8 mouse cellular contexts compared by ENCODE assay signal in the genomic region with DNA sequence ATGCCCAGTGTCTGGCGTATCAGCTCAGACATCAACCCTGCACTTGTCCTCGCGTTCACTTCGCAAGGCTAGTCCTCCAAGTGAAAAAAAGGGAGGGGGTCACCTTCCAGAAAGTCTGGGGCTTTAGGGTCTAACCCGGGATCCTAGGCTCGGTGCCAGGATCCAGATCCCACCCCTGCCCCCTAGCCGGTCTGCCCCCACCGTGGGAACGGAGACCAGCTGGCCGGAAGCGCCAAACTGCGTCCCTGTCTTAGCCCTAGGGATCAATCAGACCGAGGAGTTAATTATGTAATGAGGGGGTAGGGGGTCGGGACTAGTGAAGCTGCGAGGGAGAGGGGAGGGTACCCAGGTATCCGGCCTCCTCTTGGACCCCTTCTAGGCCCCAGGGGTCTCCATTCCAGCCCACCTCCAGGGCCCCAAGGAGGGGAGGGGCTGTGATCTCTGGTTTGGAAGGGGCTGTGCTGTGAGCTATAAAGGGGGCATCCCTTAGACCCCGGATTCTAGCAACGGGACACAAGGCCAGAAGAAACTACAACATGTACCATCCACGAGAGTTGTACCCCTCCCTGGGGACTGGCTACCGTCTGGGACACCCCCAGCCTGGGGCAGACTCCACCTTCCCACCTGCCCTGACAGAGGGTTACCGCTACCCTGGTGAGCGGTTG. TPM values are rescaled to one million over a fixed set of nuclear protein-coding genes. Genes with fewer than 3 reads are reported as not detected.
DNase-seq lines count a peak whose midpoint lies in the region; ATAC-seq and TF ChIP-seq lines count a peak whose summit lies in the region.

A gene (plus strand): TSS at position 513 of the 665 bp plus-strand sequence.

- H3K9ac ChIP-seq in heart, adult 2 months (ENCODE audit: low read depth, low read length): peak within 1 kb of the TSS; percentile 36
- peak within 1 kb of the TSS; percentile 58 for H3K9ac ChIP-seq in heart, embryonic 15.5 days
- H3K9ac ChIP-seq in liver, embryonic 14.5 days (replicated peaks): peak within 1 kb of the TSS; percentile 36

- H3K4me3 ChIP-seq in heart, adult 2 months: peak within 1 kb of the TSS; percentile 49
- H3K4me3 ChIP-seq in heart, embryonic 15.5 days: peak within 1 kb of the TSS; percentile 52
- peak within 1 kb of the TSS; percentile 48 to 50 for H3K4me3 ChIP-seq in liver, embryonic 14.5 days (ENCODE audit: insufficient read depth in 1 of 2, low read depth in 2 of 2, low read length in 2 of 2)

- no peak for TF ChIP-seq POLR2A in heart, adult 2 months (IDR thresholded peaks at IDR 0.05; ENCODE audit: insufficient read depth, low read depth, low read length)

- H3K36me3 ChIP-seq in heart, adult 2 months (ENCODE audit: control insufficient read depth, insufficient read depth, low read length): peaks cover 5% of the 10 kb centered on the region
- peaks cover 20% of the 10 kb centered on the region for H3K36me3 ChIP-seq in heart, embryonic 15.5 days
- peaks cover 21% of the 10 kb centered on the region for H3K36me3 ChIP-seq in liver, embryonic 14.5 days (replicated peaks; ENCODE audit: control insufficient read depth, insufficient read depth, low read depth)

- H3K9me3 ChIP-seq in heart, embryonic 15.5 days (replicated peaks): no peaks in the 10 kb centered on the region
- H3K9me3 ChIP-seq in liver, embryonic 14.5 days (ENCODE audit: control insufficient read depth, low read length): no peaks in the 10 kb centered on the region

- H3K27me3 ChIP-seq in heart, adult 2 months (ENCODE audit: control insufficient read depth, insufficient read depth, low read length): no peaks in the 10 kb centered on the region
- no peaks in the 10 kb centered on the region for H3K27me3 ChIP-seq in heart, embryonic 15.5 days
- H3K27me3 ChIP-seq in liver, embryonic 14.5 days (ENCODE audit: control insufficient read depth, insufficient read depth, low read length): no peaks in the 10 kb centered on the region

- no peak for DNase-seq in heart, adult 2 months
- no peak for DNase-seq in heart, postnatal 25 days (ENCODE audit: low spot score)
- peak; percentile 63 for DNase-seq in cerebellum, adult 9-10 months
- DNase-seq in liver, embryonic 14.5 days (ENCODE audit: low read depth in 3 of 3, low spot score in 3 of 3): no peak
- DNase-seq in testis, postnatal 10 days (ENCODE audit: low spot score): peak; percentile 70
- no peak for DNase-seq in ovary, postnatal 36 days (ENCODE audit: low spot score)
- no peak for DNase-seq in urinary bladder, postnatal 10 days (ENCODE audit: low spot score)

- intact Hi-C loops in heart, adult 2 months (cut with DNase I): loop anchor here (2.0 to 5.0 kb wide), 2 partner anchors 18 to 81 kb away; a partner anchor contains a TSS
- intact Hi-C loops in heart, postnatal 25 days (cut with DNase I): no loop called here

- peak within 1 kb of the TSS; percentile 91 for H3K4me2 ChIP-seq in heart, embryonic 15.5 days
- H3K4me2 ChIP-seq in liver, embryonic 14.5 days (ENCODE audit: low read depth): peak within 1 kb of the TSS; percentile 70

- no peak for TF ChIP-seq CTCF in heart, adult 2 months (IDR thresholded peaks at IDR 0.05)
- TF ChIP-seq CTCF in liver, embryonic 14.5 days (IDR thresholded peaks at IDR 0.05; ENCODE audit: low read depth): no peak

- peak within 1 kb of the TSS; percentile 50 for H3K27ac ChIP-seq in heart, adult 2 months
- peak within 1 kb of the TSS; percentile 38; the same call in 1 of the 2 replicates for H3K27ac ChIP-seq in heart, embryonic 15.5 days
- no peak within 1 kb of the TSS; the same call in 1 of the 2 replicates for H3K27ac ChIP-seq in liver, embryonic 14.5 days

- H3K79me2 ChIP-seq in heart, adult 2 months (replicated peaks; ENCODE audit: control insufficient read depth, insufficient read depth, low read length): peaks cover 5% of the 10 kb centered on the region

- no peak for ATAC-seq in heart, embryonic 15.5 days (replicated peaks; ENCODE audit: insufficient number of reproducible peaks, insufficient read depth, low FRiP score, low read depth)
- no peak for ATAC-seq in liver, embryonic 14.5 days (ENCODE audit: insufficient read depth)

- 10% methylated on average over 22 of the region's 22 CpGs for WGBS in heart, adult 2 months
- 6% methylated on average over 22 of the region's 22 CpGs for WGBS in heart, embryonic 15.5 days
- WGBS in liver, embryonic 14.5 days (ENCODE audit: insufficient replicate concordance): 18% methylated on average over 22 of the region's 22 CpGs

- peaks cover 11% of the 10 kb centered on the region for H3K4me1 ChIP-seq in heart, adult 2 months (ENCODE audit: control insufficient read depth, insufficient read depth, low read length)
- H3K4me1 ChIP-seq in heart, embryonic 15.5 days (replicated peaks): peaks cover 40% of the 10 kb centered on the region
- peaks cover 7 to 15% of the 10 kb centered on the region in 2 experiments for H3K4me1 ChIP-seq in liver, embryonic 14.5 days (replicated peaks; ENCODE audit: control insufficient read depth in 2 of 2, insufficient read depth in 2 of 2, low read length in 1 of 2)

- no peak for TF ChIP-seq EP300 in heart, adult 2 months (IDR thresholded peaks at IDR 0.05; ENCODE audit: insufficient read depth, low read depth, low read length)
- no peak for TF ChIP-seq EP300 in liver, embryonic 14.5 days (IDR thresholded peaks at IDR 0.05; ENCODE audit: low read depth)

RNA-seq across cellular contexts. Expression of the gene that starts here (rescaled TPM):
- total RNA-seq in heart, adult 2 months (2021): under 1 TPM; 0.44 to 0.66 TPM
- 2.3 and 2.9 TPM in 2 replicates for polyA plus RNA-seq in heart, adult 2 months (2012; rRNA removed)
- total RNA-seq in heart, postnatal 25 days (2021): under 1 TPM; 0.34 to 0.70 TPM
- polyA plus RNA-seq in heart, embryonic 15.5 days (2015; fragmentation: Nextera tagmentation; extraction: Ambion mirVana): 0.34 and 0.41 TPM in 2 replicates
- polyA plus RNA-seq in liver, embryonic 14.5 days (2012; rRNA removed): 1.3 and 1.5 TPM in 2 replicates
- polyA plus RNA-seq in liver, embryonic 14.5 days (2014; fragmentation: Nextera tagmentation; extraction: Ambion mirVana): 0.43 and 0.47 TPM in 2 replicates

Comparison
In these comparisons a context has a peak if more than half of its experiments do, and no peak if none do; other contexts are left out.
1. DNase-seq: peak in cerebellum, adult 9-10 months (single experiment) and testis, postnatal 10 days (single experiment); none in heart, adult 2 months (0 of 2), heart, postnatal 25 days (single experiment), liver, embryonic 14.5 days (0 of 3), ovary, postnatal 36 days (single experiment) and urinary bladder, postnatal 10 days (single experiment).
2. Peak in every context shown above with its lines, with median percentiles within 50 percentile points of each other: H3K4me3 ChIP-seq and H3K9ac ChIP-seq.